Mouse (Mus musculus): ENCODE data around the gene Arl14. TPM values are rescaled to one million over a fixed set of nuclear protein-coding genes. Genes with fewer than 3 reads are reported as not detected.
"Not testable (repeated sequence)": the region's sequence is repeated elsewhere in the genome, so short reads cannot be mapped to it uniquely, and the experiment has no call there.

Gene Arl14
- polyA plus RNA-seq, 1 experiment from 2014 or later: not detected

DNA sequence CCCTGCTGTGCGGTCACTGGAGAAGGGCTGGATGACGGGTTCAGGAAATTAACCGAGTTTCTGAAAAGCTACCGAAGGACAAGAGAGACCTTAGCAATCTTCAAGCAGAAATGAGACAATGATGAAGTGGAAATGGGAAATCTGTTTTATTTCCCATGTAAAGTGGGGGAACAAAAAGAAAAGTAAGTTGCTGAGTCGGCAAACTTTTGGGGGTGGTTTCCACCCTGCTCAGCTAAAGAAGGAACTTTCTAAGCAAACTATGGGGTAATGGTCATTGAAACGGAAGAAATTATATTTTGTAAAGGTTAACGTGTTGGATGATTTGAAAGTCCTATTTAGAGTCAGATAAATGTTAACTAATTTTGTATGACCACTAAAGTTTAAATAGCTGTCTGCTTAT lies 768 bp downstream of the Arl14 start:
- Histone ChIP-seq H3K27me3 (replicated peaks) (no peaks in the 10 kb centered on the region), H3K27ac (no peak overlapping the region), H3K4me2 (no peak overlapping the region), H3K9ac (no peak overlapping the region), H3K9me3 (replicated peaks) (no peaks in the 10 kb centered on the region; the same call in 1 of the 2 replicates), H3K36me3 (no peaks in the 10 kb centered on the region), H3K4me1 (no peaks in the 10 kb centered on the region), H3K4me3 (no peak overlapping the region)
- WGBS (ENCODE audit: insufficient replicate concordance): 68% methylated on average over 7 of the region's 7 CpGs
- no peak for ATAC-seq

DNA sequence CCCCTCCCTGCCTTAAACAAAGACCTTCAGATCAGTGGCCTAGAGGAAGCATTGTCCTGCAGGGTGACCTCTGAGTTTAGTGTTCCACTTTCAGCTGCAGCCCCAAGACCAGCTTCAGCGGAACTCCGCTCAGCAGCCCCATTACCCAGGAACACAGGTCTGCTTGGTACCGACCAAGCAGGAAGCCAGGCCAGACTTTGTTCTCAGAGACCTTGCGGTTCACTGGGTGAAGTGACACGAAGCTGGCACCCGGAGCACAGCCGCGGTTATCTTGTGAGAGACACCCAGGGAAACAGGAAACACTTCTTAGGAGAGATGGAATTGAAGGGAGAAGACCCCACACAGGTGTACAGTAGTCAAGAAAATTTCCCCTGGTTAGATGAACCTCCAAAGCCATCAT lies 1.4 kb downstream of the Arl14 start:
- no peaks in the 10 kb centered on the region for H3K36me3 ChIP-seq
- H3K9me3 ChIP-seq (replicated peaks): no peaks in the 10 kb centered on the region
- H3K9ac ChIP-seq: no peak overlapping the region
- 37% methylated on average over 8 of the region's 8 CpGs for WGBS (ENCODE audit: insufficient replicate concordance)
- no peak overlapping the region for H3K27ac ChIP-seq
- no peak overlapping the region for H3K4me2 ChIP-seq
- no peak overlapping the region for H3K4me3 ChIP-seq
- H3K27me3 ChIP-seq (replicated peaks): no peaks in the 10 kb centered on the region
- ATAC-seq: no peak
- H3K4me1 ChIP-seq: no peaks in the 10 kb centered on the region

DNA sequence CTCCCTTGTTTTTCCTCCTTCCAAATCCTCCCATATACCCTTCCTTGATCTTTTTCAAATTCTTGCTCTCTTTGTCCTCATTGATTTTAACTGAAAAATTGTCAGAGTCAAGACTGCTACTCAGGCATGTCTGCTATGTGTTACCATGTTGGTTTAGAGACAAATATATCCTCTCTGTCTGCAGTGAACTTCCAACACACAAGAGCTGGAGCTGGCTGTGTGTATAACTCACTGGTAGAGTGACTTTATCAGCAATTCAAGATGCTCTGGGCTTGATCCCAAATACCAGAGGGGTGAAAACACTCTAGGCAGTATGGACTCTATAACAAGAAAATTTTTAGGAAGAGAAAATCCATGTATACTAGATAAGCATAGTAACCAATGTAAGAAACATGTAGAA lies 2.8 kb downstream of the Arl14 start:
- no peak overlapping the region for H3K9ac ChIP-seq
- no peaks in the 10 kb centered on the region for H3K27me3 ChIP-seq (replicated peaks)
- no peaks in the 10 kb centered on the region for H3K36me3 ChIP-seq
- H3K27ac ChIP-seq: no peak overlapping the region
- H3K4me2 ChIP-seq: no peak overlapping the region
- no peak overlapping the region for H3K4me3 ChIP-seq
- no peaks in the 10 kb centered on the region for H3K4me1 ChIP-seq
- ATAC-seq: no peak
- H3K9me3 ChIP-seq (replicated peaks): no peaks in the 10 kb centered on the region

DNA sequence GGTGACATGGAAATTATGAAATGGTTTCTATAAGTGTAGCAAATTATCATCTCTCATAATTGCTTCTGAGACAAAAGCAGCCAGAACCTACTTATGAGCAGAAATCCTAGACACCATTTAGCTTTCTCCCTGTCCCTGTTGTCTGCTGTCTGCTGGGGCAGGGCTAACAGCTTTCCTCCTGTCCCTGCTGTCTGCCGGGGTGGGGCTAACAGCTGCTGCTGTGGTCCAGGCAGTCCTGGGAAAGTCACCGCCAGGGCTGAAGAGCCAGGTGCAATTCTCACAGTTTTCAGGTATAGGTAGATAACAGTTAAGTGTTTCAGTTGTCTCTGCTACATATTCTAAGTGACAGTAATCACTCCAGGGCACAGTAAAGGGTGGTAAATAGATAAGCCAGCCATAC lies 4.3 kb downstream of the Arl14 start:
- WGBS (ENCODE audit: insufficient replicate concordance): 75% methylated on average over 2 of the region's 2 CpGs
- Histone ChIP-seq H3K27ac (no peak overlapping the region), H3K4me2 (no peak overlapping the region), H3K9ac (no peak overlapping the region), H3K4me3 (no peak overlapping the region), H3K27me3 (replicated peaks) (no peaks in the 10 kb centered on the region), H3K36me3 (no peaks in the 10 kb centered on the region), H3K4me1 (no peaks in the 10 kb centered on the region), H3K9me3 (replicated peaks) (no peaks in the 10 kb centered on the region)
- no peak for ATAC-seq

DNA sequence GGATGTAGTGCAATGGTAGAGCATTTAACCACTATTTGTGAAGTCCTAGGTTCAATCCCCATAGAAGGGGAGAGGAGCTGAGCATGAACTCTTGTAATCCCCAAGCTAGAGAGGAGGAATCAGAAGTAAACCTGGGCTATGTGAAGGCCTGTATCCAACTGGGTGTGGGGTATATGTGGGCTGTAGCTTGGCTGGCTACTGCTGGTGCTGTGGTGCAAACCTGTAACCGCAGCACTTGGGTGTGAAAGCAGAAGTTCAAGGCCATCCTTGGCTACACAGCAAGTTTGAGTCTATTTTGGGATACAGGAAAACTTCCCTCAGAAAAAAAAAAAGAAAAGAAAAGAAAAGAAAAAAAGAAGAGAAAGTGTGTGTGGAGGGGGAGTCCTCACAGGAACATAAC lies 5.8 kb downstream of the Arl14 start:
- 53% methylated on average over 1 of the region's 1 CpGs for WGBS (ENCODE audit: insufficient replicate concordance)
- no peak overlapping the region for H3K9ac ChIP-seq

DNA sequence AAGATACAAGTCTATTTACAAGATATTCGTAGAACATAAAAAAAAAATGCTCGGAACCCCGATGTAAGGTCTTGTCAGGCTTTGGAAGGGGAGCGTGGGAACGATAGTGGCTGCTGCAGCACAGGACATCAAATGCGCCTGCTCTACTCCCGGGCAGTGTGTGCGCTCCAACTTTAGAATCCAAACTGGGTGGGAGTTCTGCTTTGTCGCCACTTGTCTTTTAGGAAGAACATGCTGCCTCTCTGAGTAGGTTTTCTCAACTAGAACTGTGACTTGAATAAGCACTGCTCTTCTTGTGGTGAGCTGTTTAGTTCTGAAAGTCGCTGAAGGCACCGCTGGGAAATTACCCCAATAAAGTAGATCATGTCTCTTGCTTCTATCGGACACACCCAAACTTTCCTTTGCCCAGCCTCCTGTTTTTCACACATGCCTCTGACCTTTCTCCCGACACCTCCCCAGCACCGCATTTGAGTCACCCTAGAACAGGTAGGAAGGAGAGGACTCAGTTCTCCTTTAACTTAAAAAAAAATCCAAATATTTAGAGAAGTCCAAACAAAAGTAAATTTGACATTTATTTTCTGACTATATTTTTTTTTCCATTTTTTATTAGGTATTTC lies 9.4 kb downstream of the Arl14 start:
- no peak overlapping the region for H3K4me3 ChIP-seq
- no peaks in the 10 kb centered on the region for H3K9me3 ChIP-seq (replicated peaks)
- no peak overlapping the region for H3K9ac ChIP-seq
- no peak overlapping the region for H3K4me2 ChIP-seq
- no peaks in the 10 kb centered on the region for H3K36me3 ChIP-seq
- H3K4me1 ChIP-seq: no peaks in the 10 kb centered on the region
- H3K27me3 ChIP-seq (replicated peaks): no peaks in the 10 kb centered on the region
- no peak for ATAC-seq
- 78% methylated on average over 14 of the region's 14 CpGs for WGBS (ENCODE audit: insufficient replicate concordance)
- no peak overlapping the region for H3K27ac ChIP-seq

More for the DNA sequence above, 5.8 kb downstream of the Arl14 start:
- no peak overlapping the region for H3K27ac ChIP-seq
- H3K27me3 ChIP-seq (replicated peaks): no peaks in the 10 kb centered on the region
- no peaks in the 10 kb centered on the region for H3K4me1 ChIP-seq
- H3K4me3 ChIP-seq: no peak overlapping the region
- ATAC-seq: no peak
- H3K9me3 ChIP-seq (replicated peaks): no peaks in the 10 kb centered on the region
- H3K36me3 ChIP-seq: no peaks in the 10 kb centered on the region
- no peak overlapping the region for H3K4me2 ChIP-seq

DNA sequence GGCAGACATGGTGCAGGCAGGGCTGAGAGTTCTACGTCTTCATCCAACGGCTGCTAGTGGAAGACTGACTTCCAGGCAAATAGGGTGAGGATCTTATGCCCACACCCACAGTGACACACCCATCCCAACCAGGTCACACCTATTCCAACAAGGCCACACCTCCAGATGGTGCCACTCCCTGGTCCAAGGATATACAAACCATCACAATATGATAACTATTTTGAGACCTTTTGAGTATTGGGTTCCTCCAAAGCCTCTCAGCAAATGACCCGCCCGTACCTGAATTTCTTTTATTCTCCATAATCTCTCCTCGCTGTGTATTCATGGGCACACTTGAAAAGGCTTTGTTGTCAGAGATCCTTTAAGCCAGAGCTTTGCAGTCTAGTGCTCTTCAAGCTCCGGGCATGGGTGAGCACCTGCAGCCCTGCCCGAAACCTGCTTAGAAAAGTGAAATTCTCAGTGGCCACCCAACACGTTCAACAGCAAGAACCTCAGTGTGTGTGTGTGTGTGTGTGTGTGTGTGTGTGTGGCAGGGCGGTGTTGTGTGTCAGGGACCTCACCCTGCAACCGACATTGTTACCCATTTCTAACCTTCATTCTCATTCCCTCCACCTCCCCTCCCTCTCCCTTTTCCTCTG lies 11.5 kb downstream of the Arl14 start:
- not testable (repeated sequence) for H3K27ac ChIP-seq; H3K4me3 ChIP-seq; H3K27me3 ChIP-seq (replicated peaks); H3K9me3 ChIP-seq (replicated peaks); H3K4me2 ChIP-seq; H3K36me3 ChIP-seq; H3K4me1 ChIP-seq; ATAC-seq; H3K9ac ChIP-seq
- 76% methylated on average over 10 of the region's 10 CpGs for WGBS (ENCODE audit: insufficient replicate concordance)

DNA sequence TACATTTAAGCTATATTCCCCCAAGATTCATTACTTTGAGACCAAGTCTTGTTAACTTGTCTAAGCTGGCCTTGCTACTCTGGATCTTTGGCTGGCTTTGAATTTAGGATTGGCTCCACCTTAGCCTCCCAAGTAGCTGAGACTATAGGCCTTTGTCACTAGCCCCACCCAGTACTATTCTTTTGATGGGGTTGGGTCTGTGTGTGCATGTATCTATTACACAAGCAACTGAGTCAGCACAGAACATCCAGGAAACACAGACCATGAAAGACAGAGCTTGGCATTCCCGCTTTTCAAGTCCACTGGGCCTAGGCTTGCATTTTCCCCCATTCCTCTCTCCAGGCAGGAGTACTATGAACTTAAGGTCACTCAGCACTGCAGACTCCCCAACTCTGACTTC lies 12.3 kb downstream of the Arl14 start:
- H3K4me3 ChIP-seq: no peak overlapping the region
- 78% methylated on average over 1 of the region's 1 CpGs for WGBS (ENCODE audit: insufficient replicate concordance)

DNA sequence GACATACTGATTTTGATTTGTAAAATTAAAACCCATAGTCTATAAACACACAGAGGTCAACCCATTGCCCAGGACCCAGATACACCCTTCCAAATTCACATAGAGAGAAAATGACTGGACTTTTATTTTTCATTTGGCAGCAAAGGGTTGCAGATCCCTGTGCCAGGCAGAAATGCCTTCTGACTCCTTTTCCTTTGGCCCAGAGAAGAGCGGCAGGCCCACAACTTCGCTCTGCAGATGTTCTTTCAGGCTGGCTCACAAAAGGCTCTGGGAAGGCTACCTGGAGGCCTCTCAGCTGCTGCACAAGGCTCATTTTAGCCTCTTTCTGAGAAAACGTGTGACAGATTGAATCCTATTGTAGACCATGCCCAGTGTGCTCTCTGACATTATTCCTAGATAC lies 13.6 kb downstream of the Arl14 start:
- H3K9me3 ChIP-seq (replicated peaks): no peaks in the 10 kb centered on the region
- no peak overlapping the region for H3K4me2 ChIP-seq
- 68% methylated on average over 3 of the region's 3 CpGs for WGBS (ENCODE audit: insufficient replicate concordance)
- no peak for ATAC-seq
- no peaks in the 10 kb centered on the region for H3K27me3 ChIP-seq (replicated peaks)
- H3K9ac ChIP-seq: no peak overlapping the region
- no peak overlapping the region for H3K27ac ChIP-seq
- H3K4me1 ChIP-seq: no peaks in the 10 kb centered on the region
- H3K4me3 ChIP-seq: no peak overlapping the region
- H3K36me3 ChIP-seq: no peaks in the 10 kb centered on the region

More for the DNA sequence above, 12.3 kb downstream of the Arl14 start:
- Histone ChIP-seq H3K4me2 (no peak overlapping the region), H3K27me3 (replicated peaks) (no peaks in the 10 kb centered on the region), H3K27ac (no peak overlapping the region), H3K36me3 (no peaks in the 10 kb centered on the region), H3K9me3 (replicated peaks) (no peaks in the 10 kb centered on the region), H3K4me1 (no peaks in the 10 kb centered on the region), H3K9ac (no peak overlapping the region)
- no peak for ATAC-seq

DNA sequence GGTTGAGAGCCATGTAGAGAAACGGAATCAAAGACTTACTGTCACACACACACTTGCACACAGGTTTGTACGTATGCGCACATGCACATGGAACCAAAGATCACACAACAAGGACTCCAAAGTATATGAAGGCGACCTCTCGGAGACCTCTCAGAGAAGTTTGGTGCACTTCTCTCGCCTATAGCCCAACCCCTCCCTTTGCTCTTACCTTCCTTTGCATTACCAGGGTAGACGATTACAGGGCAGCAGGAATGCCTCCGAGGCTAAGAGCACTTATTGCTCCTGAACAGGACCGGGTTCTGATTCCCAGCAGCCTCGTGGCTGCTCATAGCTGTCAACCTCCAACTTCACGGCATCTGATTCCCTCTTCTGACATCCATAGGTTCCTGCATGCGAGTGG lies 14.3 kb downstream of the Arl14 start:
- 73% methylated on average over 12 of the region's 12 CpGs for WGBS (ENCODE audit: insufficient replicate concordance)
- Histone ChIP-seq H3K36me3 (no peaks in the 10 kb centered on the region), H3K4me1 (no peaks in the 10 kb centered on the region), H3K9ac (no peak overlapping the region), H3K4me2 (no peak overlapping the region), H3K27ac (no peak overlapping the region), H3K27me3 (replicated peaks) (no peaks in the 10 kb centered on the region), H3K9me3 (replicated peaks) (no peaks in the 10 kb centered on the region), H3K4me3 (no peak overlapping the region)
- no peak for ATAC-seq

DNA sequence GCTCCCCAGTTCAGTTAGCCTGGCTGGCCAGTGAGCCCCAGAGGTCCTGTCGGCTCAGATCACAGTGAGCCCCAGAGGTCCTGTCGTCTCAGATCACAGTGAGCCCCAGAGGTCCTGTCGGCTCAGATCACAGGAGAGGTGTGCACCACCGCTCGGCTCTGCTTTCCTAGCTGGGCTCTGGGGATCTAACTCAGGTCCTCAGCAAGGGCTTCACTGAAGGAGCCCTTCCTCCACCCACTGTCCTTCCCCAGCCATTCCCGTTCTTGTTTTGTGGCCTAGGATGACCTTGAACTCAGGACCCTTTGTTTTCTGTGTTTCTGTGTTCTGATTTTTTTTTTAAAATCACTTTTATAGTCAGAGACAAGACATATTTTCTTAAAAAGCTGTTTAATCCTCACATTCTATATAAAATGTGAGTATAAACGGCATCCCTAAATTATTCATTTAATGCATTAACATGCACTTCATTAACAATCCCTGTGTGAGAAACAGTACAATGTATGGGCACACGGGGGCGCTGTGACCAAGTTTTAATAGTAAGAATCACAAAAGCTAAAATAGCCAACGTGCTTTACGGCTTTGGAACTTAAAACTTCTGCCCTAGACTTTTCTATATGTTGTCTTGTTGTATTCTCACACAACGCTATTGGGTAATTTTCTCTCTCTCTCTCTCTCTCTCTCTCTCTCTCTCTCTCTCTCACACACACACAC lies 16.1 kb downstream of the Arl14 start:
- WGBS (ENCODE audit: insufficient replicate concordance): 41% methylated on average over 12 of the region's 12 CpGs
- Histone ChIP-seq H3K4me3 (no peak overlapping the region), H3K36me3 (no peaks in the 10 kb centered on the region), H3K4me1 (no peaks in the 10 kb centered on the region), H3K27me3 (replicated peaks) (no peaks in the 10 kb centered on the region), H3K4me2 (no peak overlapping the region), H3K27ac (no peak overlapping the region), H3K9me3 (replicated peaks) (no peaks in the 10 kb centered on the region), H3K9ac (no peak overlapping the region)
- ATAC-seq: no peak

DNA sequence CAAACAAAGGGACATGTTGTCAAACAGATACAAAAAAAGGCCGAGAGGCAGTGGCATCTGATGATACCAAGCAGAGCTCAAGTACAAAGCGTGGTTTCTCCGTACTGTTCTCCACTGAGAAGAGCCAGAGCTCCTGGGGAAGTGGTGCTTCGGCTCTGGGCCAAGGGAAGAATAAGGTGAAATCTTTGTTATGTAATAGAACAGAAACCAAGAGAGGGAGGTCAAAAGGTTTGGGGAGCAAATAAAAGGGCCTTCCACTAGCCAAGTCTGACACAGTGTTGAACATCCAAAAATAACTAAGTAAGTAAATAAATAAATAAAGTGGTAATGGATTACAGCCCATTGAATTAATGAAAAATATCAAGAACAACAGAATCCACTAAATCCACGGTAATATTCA lies 17.0 kb downstream of the Arl14 start:
- no peak for ATAC-seq
- 63% methylated on average over 5 of the region's 5 CpGs for WGBS (ENCODE audit: insufficient replicate concordance)
- 0 out of 2 replicates have a peak, but pooled peaks cover under 1% of the 10 kb centered on the region for H3K27me3 ChIP-seq (replicated peaks)
- H3K27ac ChIP-seq: no peak overlapping the region
- H3K4me1 ChIP-seq: no peaks in the 10 kb centered on the region
- no peak overlapping the region for H3K4me2 ChIP-seq
- no peak overlapping the region for H3K9ac ChIP-seq
- no peaks in the 10 kb centered on the region for H3K9me3 ChIP-seq (replicated peaks)
- no peaks in the 10 kb centered on the region for H3K36me3 ChIP-seq
- no peak overlapping the region for H3K4me3 ChIP-seq

All from liver, embryonic 12.5 days (tissue).